Mouse (Mus musculus) adrenal gland, postnatal 4 days (tissue): ENCODE data around the gene 6430531B16Rik. TPM values are rescaled to one million over a fixed set of nuclear protein-coding genes. Genes with fewer than 3 reads are reported as not detected.

Experiments
- DNase-seq, 2 experiments: peaks; one replicate each; pipeline ENCODE4 v3.0.0; 2021 to 2022; ENCODE audit warnings: low spot score in 2 of 2, mixed read lengths in 2 of 2
- total RNA-seq, 2 experiments: library from RNA; stranded (reverse); gene quantifications; 2 replicates each; pipeline ENCODE4 v1.2.3; 2021

Gene 6430531B16Rik
- total RNA-seq, 2 experiments from 2014 or later: 0.54 to 1.2 TPM

DNA sequence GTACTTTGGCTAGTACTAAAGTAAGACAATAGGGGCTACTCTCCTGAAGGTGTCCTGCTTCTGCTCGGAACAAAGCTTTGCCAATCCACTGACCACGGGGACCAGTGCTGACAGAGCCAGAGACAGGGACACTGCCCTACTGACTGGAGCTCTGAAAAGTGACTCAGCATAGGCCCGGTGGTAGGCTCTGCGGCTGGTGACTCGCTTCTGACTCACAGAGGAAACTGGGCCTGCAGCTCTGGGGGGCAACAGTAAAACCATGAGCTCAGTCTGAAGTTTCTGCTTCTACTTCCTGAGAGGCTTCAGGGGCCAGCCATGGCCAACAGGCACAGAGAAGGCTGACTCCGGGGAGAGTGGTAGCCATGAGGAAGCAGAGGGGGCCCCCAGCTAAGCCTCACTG, 7.1 kb downstream of the 6430531B16Rik start:
- DNase-seq: no peak

- no peak for DNase-seq
Observed at GRCm38 (mm10) chr7:139970979-139971378, 7.6 kb downstream of the 6430531B16Rik start.

DNA sequence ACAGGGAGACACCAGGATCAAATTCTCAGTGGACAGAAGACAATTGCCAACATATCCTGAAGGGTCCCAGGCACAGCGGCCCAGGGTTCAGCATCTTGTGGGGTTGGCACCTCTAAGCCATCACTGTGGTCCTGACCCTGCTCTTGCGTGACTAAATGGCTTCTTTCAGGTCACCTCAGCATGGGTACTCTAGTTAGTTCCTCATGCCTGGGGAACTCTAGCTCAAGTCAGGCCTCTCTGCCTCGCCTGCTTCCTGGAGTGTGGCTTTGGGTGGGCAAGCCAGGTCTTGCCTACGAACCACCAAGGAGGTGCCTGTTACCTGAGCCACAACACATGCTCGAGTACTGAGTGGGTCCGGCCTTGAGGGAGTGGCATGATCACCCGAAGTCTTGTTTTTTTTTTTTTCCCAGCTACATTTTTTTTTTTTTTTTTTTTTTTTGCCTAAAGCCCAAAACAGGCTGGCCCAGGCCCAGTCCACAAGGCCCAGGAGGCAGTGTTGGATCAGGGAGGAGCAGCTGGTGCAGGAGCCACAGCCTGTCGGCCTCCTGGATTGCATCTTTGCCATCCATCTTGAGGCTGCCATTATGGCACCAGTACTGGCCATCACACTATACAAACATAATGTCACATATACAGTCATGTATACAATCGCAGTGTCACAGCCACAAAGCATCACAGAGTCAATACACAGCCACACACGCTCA, 8.2 kb downstream of the 6430531B16Rik start:
- no peak for DNase-seq

DNA sequence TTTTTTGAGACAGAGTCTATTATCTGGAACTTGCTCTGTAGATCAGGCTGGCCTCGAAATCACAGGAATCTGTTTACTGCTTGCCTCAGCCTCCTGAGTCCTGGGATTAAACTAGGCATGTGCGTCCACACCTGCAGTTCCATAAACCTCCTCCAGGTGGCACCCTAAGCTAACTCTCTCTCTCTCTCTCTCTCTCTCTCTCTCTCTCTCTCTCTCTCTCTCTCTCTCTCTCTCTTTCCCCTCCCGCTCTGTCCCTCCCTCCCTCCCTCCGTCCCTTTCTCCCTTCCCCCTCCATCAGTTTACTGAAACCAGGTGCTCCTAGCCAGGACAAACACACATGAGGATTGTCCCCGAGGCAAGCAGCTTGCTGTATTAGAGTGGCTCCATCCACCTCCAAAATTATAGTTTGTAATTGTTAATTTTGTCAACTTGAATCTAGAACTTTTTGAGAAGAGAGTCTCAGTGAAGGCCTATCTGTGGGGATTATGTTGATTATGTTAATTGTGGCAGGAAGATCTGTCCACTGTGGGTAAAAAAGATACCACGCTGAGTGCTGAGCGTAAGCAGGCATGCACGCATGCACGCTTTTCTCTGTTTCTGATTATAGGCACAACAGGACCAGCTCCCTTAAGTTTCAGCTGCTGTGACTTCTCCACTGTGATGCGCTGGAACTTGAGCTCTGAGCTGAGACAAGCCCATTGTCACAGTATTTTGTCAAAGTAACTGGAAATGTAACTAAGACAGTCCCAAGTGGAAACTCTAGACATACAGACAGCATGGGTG, 9.0 kb downstream of the 6430531B16Rik start:
- peak in 1 of 2 experiments; percentile 62 for DNase-seq

- no peak for DNase-seq
Observed at GRCm38 (mm10) chr7:139968428-139968827, 10.1 kb downstream of the 6430531B16Rik start.

DNA sequence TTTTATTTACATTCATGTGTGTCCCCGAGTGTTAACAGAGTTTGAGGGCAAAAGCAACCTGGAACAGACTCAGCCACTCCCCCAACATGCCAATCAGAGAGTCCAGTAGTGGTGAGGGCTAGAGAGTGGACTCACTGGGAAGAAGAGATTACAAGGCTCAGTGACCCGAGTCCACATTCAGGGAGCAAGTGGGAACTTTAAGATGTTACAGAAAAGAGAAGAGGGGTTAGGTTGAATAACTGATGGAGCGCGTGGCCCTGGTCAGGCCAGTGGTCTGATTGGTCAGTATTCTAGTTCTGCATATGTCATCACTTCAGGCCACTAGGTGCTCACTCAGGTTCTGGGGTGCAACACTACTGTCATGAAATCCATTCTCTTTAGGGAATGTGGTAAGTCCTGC, 11.4 kb downstream of the 6430531B16Rik start:
- DNase-seq: no peak

- DNase-seq: no peak
Observed at GRCm38 (mm10) chr7:139963814-139964213, 14.7 kb downstream of the 6430531B16Rik start.

DNA sequence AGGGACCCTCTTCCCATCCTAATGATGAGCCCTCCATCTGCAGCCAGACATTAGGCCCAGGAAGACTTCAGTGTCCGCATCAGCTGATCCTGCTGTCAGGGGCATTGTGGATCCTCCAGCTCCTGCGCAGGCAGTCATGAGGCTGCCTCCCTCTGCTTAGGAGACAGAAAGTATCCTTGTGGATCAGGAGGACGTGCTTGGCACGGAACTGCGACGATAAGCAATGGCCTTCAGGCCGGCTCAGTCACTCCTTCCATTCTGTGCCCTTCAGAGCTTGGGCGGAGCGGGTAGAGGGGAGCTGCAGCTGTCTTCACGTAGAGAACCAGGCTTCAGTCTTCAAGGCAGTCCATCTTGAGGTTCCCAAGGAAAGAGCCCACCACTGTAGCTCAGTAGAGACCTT, 17.4 kb downstream of the 6430531B16Rik start:
- no peak for DNase-seq

DNA sequence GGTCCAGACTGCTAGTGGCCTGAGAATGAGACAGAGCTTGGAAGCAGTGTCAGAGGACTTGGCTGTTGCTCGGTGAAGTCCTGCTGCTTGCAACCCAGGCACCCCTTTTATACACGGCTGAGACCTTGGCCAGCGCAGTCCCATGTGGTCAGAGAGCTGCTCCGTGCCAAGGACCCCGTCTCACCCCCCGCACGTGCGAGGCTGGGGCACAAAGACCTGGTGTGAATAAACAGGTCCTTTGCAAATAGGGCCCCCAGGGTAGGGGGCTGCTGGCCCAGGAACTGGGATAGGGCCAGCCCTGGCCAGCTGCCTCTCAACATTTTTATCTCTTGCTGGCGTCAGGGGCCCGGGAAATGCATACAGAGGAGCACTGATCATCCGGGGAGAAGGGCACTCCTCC, 20.6 kb downstream of the 6430531B16Rik start:
- DNase-seq: no peak

DNA sequence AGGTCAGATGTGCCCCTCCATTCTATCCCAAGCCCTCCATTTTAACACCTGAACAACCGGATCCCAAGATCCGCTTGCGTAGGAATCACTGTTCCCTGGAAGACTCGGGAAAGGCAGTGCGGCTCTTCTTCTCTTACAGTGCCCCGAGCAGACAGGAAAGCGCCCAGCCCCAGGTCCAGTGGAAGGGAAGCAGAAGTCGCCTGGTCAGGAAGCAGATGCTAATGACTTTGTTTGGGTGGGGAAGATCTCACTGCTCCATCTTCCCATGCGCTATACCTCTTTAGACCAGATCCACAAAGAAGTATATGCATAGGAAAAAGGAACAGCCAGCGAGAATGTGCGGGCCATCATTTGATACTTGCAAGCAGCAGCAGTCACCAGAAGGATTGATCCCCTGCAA, 21.1 kb downstream of the 6430531B16Rik start:
- DNase-seq: no peak

DNA sequence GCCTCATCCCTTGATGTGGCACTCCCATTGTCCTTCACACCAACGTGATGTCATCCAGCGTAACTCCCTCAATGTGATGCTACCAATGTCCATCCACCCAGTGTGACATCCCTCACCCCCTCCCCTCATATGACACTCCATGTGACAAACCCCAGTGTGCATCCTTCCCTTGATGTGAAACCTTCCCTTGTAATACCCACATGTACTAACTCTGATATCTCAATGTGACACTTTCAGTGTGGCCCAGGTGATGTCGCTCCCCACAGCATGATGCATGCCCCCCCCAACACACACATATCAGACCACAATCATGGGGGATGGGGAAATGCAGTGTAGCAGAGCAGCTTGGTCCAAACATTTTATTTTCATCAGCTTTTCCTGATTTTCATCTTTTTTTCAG, 21.9 kb downstream of the 6430531B16Rik start:
- DNase-seq: no peak

- no peak for DNase-seq
Observed at GRCm38 (mm10) chr7:139955505-139955904, 23.1 kb downstream of the 6430531B16Rik start.

GRCm38 (mm10) chr7:139951991-139952633, 26.4 kb downstream of the 6430531B16Rik start:
- no peak for DNase-seq

- no peak for DNase-seq
Observed at GRCm38 (mm10) chr7:139951079-139951478, 27.5 kb downstream of the 6430531B16Rik start.

DNA sequence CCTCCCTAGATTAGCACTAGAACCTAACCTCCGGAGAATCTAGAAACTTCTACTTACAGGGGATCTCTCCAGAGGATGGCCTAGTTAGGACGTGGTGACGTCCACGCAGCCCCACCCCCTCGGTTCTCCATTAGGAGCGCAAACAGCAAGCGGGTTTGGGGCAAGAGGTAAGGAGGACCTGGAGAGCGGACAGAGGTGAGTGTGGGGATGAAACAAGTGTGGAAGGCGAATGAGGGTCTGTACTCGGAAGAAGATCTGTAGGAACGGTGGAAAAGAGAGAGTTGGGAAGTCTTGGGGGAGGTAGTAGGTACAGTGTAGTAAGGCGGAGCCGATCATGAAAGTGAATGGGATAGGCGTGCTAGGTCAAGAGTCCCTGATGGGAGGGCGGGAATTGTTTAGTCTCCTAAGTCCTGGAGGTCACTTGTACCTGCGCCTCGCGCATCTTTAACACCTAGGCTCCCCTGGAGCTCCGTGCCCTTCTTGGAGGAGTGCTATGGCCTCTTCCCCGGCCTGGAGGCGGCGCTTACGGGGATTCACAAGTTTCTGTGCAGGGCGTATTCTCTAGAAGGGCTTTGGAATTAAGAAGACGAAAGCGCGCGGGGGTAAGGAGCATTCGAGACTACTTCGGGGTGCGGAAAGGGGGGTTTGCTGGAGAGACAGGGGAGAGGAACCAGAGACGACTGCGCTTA, 28.1 kb downstream of the 6430531B16Rik start:
- no peak for DNase-seq

DNA sequence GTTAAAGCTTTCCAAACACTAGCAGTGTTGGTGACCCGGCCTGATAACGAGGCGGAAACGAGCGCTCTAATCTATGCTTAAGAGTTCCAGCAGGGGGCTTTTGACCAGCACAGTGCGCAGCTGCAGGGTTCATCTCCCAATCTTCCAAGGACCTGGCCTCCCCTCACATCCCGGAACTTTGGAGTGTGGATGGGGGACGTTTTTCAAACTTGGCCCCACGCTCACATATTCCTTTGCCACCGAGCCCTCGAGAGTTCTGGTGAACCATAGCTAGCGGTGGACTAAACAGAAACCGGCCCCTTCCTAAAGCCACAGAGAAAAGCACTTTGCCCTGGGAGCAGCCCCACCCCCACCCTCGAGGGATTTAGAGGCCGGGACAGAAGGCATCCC, 28.7 kb downstream of the 6430531B16Rik start:
- no peak for DNase-seq

- no peak for DNase-seq
Observed at GRCm38 (mm10) chr7:139946032-139946431, 32.5 kb downstream of the 6430531B16Rik start.

- DNase-seq: no peak
Observed at GRCm38 (mm10) chr7:139945516-139945915, 33.0 kb downstream of the 6430531B16Rik start.

- DNase-seq: no peak
Observed at GRCm38 (mm10) chr7:139944291-139945240, 34.0 kb downstream of the 6430531B16Rik start.

- no peak for DNase-seq
Observed at GRCm38 (mm10) chr7:139943674-139944281, 34.8 kb downstream of the 6430531B16Rik start, which contains the start of gene Utf1. TSS of gene Utf1 (plus strand) at chr7:139943789.
